Mouse (Mus musculus) cortical plate, adult 2 months (tissue): ENCODE data around the gene Serinc3.

Source experiments
- CTCF ChIP-seq: fragments of 200-500 bp; IDR thresholded peaks from 2 replicates; pipeline ENCODE4 v1.5.1; 2011; ENCODE audit warnings: mild to moderate bottlenecking, control low read depth, low read length; ENCODE audit not compliant: insufficient read depth; ENCODE audit errors: extremely low read depth
- POLR2A ChIP-seq: fragments of 200-500 bp; IDR thresholded peaks from 2 replicates; pipeline ENCODE4 v1.6.1; 2011; ENCODE audit warnings: mild to moderate bottlenecking, low read length, control low read depth; ENCODE audit not compliant: insufficient read depth; ENCODE audit errors: extremely low read depth

GRCm38 (mm10) chr2:163580069-163580945, 64.6 kb downstream of the Serinc3 start:
- TF ChIP-seq CTCF, result no peak
- no peak for TF ChIP-seq POLR2A
